Mouse (Mus musculus): Measurements from ENCODE around the gene Pdxk. TPM values are rescaled to one million over a fixed set of nuclear protein-coding genes. Genes with fewer than 3 reads are reported as not detected.
A peak's percentile ranks its signal among the peaks of the same experiment; 100 is the strongest.

Gene Pdxk
- polyA plus RNA-seq, 1 experiment from 2014 or later, result 24.8 TPM

DNA sequence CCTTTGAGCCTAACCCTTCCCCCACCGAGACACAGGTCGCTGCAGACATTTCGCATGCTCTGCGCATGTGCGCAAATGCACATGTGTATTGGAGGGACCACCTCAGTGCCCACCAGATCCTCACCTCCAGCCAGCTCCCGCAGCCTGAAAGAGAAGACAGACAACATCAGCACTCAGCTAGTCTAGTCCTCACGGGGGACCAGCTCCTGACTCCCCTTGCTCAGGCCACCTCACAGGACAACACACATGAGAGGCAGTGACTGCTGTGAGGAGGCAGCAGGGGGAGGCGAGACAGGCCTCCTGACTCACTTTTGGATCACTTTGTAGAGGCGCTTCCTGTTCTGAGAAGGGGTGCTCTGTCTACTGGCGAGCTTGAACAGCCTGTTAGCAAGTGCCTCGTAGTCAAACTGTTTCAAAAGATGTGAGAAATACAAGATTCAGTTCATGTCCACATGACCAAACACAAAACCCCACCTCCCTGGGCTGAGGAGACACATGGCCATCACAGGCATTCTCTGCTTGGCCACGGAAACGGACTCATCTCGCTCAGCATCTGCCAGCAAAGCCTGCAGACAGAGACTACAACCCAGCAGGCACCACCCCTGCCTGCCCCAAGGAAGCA, 62.4 kb downstream of the Pdxk start:
- TF ChIP-seq CTCF (IDR thresholded peaks at IDR 0.05), result no peak
- H3K27me3 ChIP-seq, result no peaks in the 10 kb centered on the region
- POLR2A ChIA-PET, result no interaction called here
- DNase-seq (ENCODE audit: low read depth, low spot score), result no peak
- in situ Hi-C loops (cut with MboI; ENCODE audit: low pct_unique_long_range_greater_than_20kb), result no loop called here
- CTCF ChIA-PET, result no interaction called here
- ATAC-seq, result peak; percentile 32

- no peaks in the 10 kb centered on the region for H3K27me3 ChIP-seq
- ChIA-PET CTCF (interaction anchor here (0.8 kb wide), 1 partner anchor 11 kb away, joined by 3 read pairs; the partner anchor contains the start of gene Rrp1), POLR2A (no interaction called here)
- DNase-seq (ENCODE audit: low read depth, low spot score) (no peak), ATAC-seq (no peak)
- in situ Hi-C loops (cut with MboI; ENCODE audit: low pct_unique_long_range_greater_than_20kb), result no loop called here
- no peak for TF ChIP-seq CTCF (IDR thresholded peaks at IDR 0.05)
These were observed 63.6 kb downstream of the Pdxk start for GRCm38 (mm10) chr10:78401127-78401526.

DNA sequence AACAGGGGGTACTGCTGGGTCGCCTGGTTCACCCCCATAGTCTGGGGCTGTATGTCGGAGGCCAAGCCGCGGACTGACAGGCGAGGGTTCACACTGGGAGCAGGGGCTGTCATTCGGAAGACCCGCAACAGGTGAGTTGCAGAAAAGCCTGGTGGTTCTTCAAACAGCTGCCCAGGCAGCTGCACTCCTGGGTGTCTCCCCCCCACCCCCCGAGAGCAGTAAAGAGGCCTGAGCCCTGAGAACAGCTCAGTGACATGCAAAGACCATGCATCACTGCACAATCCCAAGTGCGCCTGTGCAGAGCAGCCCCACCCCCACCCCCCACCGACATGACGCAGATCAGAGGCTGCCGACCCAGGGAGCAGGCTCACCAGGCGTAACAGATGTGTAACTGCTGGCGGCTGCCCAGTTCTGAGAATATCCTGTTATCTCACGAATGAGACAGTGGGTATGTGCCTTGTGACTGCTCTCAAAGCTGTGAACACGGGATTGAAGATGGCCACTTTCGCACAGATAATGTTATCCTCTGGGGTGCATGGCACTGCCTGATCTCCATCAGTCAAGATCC, 65.6 kb downstream of the Pdxk start:
- ChIA-PET POLR2A (interaction anchor here (0.6 to 1.0 kb wide), 2 partner anchors 14 to 201 kb away, joined by 3 to 5 read pairs; no protein-coding TSS in a partner anchor), CTCF (interaction anchor here (1.1 to 1.9 kb wide), 2 partner anchors 9 to 14 kb away, joined by 3 to 5 read pairs; partner anchors contain the start of gene Rrp1)

GRCm38 (mm10) chr10:78396625-78396885, 68.2 kb downstream of the Pdxk start:
- DNase-seq (ENCODE audit: low read depth, low spot score) (no peak), ATAC-seq (no peak)
- ChIA-PET CTCF (interaction anchor here (1.4 kb wide), 1 partner anchor 16 kb away, joined by 4 read pairs; the partner anchor contains the start of gene Rrp1), POLR2A (no interaction called here)
- no peak for TF ChIP-seq CTCF (IDR thresholded peaks at IDR 0.05)
- H3K27me3 ChIP-seq, result no peaks in the 10 kb centered on the region
- in situ Hi-C loops (cut with MboI; ENCODE audit: low pct_unique_long_range_greater_than_20kb), result loop anchor here (10.0 to 25.0 kb wide), 2 partner anchors 212 to 359 kb away; partner anchors contain the start of genes Aire, Dnmt3l and Pwp2

More for the DNA sequence above, 65.6 kb downstream of the Pdxk start:
- DNase-seq (ENCODE audit: low read depth, low spot score), result peak; percentile 83
- H3K27me3 ChIP-seq, result no peaks in the 10 kb centered on the region
- in situ Hi-C loops (cut with MboI; ENCODE audit: low pct_unique_long_range_greater_than_20kb), result loop anchor here (10.0 to 25.0 kb wide), 2 partner anchors 214 to 362 kb away; partner anchors contain the start of genes Aire, Dnmt3l and Pwp2
- ATAC-seq, result peak; percentile 44
- no peak for TF ChIP-seq CTCF (IDR thresholded peaks at IDR 0.05)

DNA sequence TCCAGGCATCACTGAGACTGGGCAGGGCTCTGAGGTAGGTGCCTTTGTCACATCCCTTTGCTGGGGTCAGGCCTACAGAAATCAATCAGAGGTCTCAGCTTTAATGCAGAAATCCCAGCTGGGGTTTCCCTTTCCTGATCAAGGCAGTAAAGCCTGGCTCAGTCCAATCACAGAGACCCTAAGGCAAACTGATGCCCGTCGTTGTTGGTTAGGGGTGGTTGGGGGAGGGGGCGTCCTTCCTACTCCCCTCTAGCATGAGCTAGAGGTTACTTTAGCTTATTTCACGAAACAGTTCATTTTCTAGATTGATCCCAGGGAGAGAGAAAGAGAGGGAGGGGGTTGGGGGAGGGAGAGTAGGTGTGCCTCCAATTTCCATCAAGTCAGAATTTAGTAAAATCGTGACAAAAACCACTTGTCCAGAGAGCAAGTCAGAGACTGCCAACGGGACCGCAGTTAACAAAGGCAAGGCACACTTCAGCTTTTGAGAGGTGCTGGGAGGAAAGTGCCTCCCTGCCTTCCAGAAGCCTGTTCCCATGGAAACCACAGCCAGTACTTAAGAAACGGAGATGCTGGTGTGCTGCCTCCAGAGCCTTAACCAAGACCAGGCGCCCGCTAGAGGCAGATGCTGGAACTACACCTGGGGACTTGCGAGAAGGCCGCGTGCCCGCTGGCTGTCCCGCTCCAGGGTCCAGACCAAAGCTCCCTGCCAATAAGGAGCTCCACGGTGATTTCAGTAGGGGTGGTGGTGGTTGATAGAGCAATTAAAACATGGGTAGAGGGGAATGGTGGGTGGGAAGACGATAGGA, 68.8 kb downstream of the Pdxk start:
- CTCF ChIA-PET, result interaction anchor here (1.4 kb wide), 2 partner anchors 17 to 40 kb away, joined by 3 to 4 read pairs; partner anchors contain the start of gene Rrp1
- POLR2A ChIA-PET, result no interaction called here
- no peak for TF ChIP-seq CTCF (IDR thresholded peaks at IDR 0.05)
- DNase-seq (ENCODE audit: low read depth, low spot score), result no peak
- H3K27me3 ChIP-seq, result no peaks in the 10 kb centered on the region
- in situ Hi-C loops (cut with MboI; ENCODE audit: low pct_unique_long_range_greater_than_20kb), result loop anchor here (10.0 to 25.0 kb wide), 2 partner anchors 211 to 359 kb away; partner anchors contain the start of genes Aire, Dnmt3l and Pwp2
- ATAC-seq, result no peak

GRCm38 (mm10) chr10:78395377-78395776, 69.4 kb downstream of the Pdxk start:
- DNase-seq (ENCODE audit: low read depth, low spot score) (no peak), ATAC-seq (no peak)
- POLR2A ChIA-PET, result no interaction called here
- in situ Hi-C loops (cut with MboI; ENCODE audit: low pct_unique_long_range_greater_than_20kb), result loop anchor here (10.0 to 25.0 kb wide), 2 partner anchors 211 to 358 kb away; partner anchors contain the start of genes Aire, Dnmt3l and Pwp2
- no peaks in the 10 kb centered on the region for H3K27me3 ChIP-seq
- no peak for TF ChIP-seq CTCF (IDR thresholded peaks at IDR 0.05)
- CTCF ChIA-PET, result interaction anchor here (1.4 kb wide), 2 partner anchors 17 to 40 kb away, joined by 3 to 4 read pairs; partner anchors contain the start of gene Rrp1

- in situ Hi-C loops (cut with MboI; ENCODE audit: low pct_unique_long_range_greater_than_20kb), result loop anchor here (5.0 to 25.0 kb wide), 4 partner anchors 70 to 355 kb away; partner anchors contain the start of genes Aire, Dnmt3l and Pwp2
- no peak for TF ChIP-seq CTCF (IDR thresholded peaks at IDR 0.05)
- no peak for DNase-seq (ENCODE audit: low read depth, low spot score)
- no peak for ATAC-seq
- ChIA-PET CTCF (interaction anchor here (0.7 to 2.8 kb wide), 26 partner anchors 9 to 174 kb away, joined by 3 to 28 read pairs (median 4); no protein-coding TSS in a partner anchor), POLR2A (interaction anchor here (1.5 kb wide), 1 partner anchor 36 kb away, joined by 3 read pairs; no protein-coding TSS in a partner anchor)
- no peaks in the 10 kb centered on the region for H3K27me3 ChIP-seq
These were observed 72.7 kb downstream of the Pdxk start for GRCm38 (mm10) chr10:78392072-78392471.

- no peaks in the 10 kb centered on the region for H3K27me3 ChIP-seq
- CTCF ChIA-PET, result interaction anchor here (0.7 to 2.8 kb wide), 17 partner anchors 8 to 144 kb away, joined by 3 to 28 read pairs (median 6); no protein-coding TSS in a partner anchor
- DNase-seq (ENCODE audit: low read depth, low spot score) (no peak), ATAC-seq (no peak)
- no peak for TF ChIP-seq CTCF (IDR thresholded peaks at IDR 0.05)
- in situ Hi-C loops (cut with MboI; ENCODE audit: low pct_unique_long_range_greater_than_20kb), result loop anchor here (5.0 to 25.0 kb wide), 4 partner anchors 69 to 354 kb away; partner anchors contain the start of genes Aire, Dnmt3l and Pwp2
- POLR2A ChIA-PET, result no interaction called here
These were observed 73.7 kb downstream of the Pdxk start for GRCm38 (mm10) chr10:78390982-78391470.

DNA sequence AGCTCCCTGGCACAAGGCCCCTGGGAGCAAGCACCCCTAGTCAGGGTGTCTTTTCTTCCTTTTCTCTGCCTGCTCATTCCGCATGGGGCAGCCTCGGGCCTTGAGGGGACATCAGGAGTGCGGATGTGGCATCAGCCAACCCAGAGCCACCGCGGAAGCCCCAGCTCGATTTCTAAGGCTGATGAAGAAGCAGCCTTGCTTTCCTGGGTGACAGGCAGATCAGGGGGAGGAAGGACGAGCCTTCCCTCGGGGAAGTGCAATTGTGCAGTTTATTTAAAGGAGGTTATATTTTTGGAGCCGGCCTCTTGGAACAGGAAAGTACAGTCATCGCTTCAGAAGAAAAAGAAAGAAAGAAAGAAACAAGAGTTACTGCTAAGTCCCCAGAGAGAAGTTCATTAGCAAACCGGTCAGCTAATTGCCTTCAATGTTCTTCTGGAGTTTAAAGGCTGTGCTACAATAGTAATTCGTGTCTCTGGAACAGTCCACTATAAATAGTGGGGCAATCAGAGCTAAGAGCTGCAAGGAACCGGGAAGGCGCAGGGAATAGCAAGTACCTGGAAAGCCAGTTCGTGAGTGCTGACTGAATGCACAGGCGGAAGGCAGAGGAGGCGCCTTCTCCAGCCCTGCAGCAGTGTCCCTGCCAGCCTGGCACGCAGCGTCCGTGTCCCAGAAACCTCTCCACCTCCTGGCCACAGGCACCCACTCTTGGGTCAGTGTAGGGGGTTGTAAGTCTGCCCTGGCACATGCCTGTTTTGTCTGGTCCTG, 76.4 kb downstream of the Pdxk start:
- DNase-seq (ENCODE audit: low read depth, low spot score) (no peak), ATAC-seq (no peak)
- ChIA-PET POLR2A (no interaction called here), CTCF (interaction anchor here (0.8 to 1.7 kb wide), 5 partner anchors 10 to 110 kb away, joined by 3 to 5 read pairs (median 3); partner anchors contain the start of gene Rrp1)
- in situ Hi-C loops (cut with MboI; ENCODE audit: low pct_unique_long_range_greater_than_20kb), result loop anchor here (25.0 kb wide), 1 partner anchor 351 kb away; the partner anchor contains the start of genes Aire and Dnmt3l
- TF ChIP-seq CTCF (IDR thresholded peaks at IDR 0.05), result no peak
- H3K27me3 ChIP-seq, result peaks cover 7% of the 10 kb centered on the region

Other genes starting within 250 kb of the Pdxk start
- gene Trappc10, start 220.3 kb downstream of the Pdxk start, polyA plus RNA-seq (2021), result 40.0 TPM
- 98.9 TPM for gene Agpat3, start 112.5 kb downstream of the Pdxk start, polyA plus RNA-seq (2021)
- 297 TPM for gene Rrp1, start 51.9 kb downstream of the Pdxk start, polyA plus RNA-seq (2021)
- gene Cstb, start 39.3 kb downstream of the Pdxk start, polyA plus RNA-seq (2021), result 418 TPM
- gene Olfr1358, start 52.5 kb upstream of the Pdxk start, polyA plus RNA-seq (2021), result not detected
- 132 TPM for gene Ilvbl, start 109.4 kb upstream of the Pdxk start, polyA plus RNA-seq (2021)
- gene Syde1, start 127.0 kb upstream of the Pdxk start, polyA plus RNA-seq (2021), result 46.6 TPM
- not detected for gene Olfr1357, start 153.1 kb upstream of the Pdxk start, polyA plus RNA-seq (2021)